Mouse (Mus musculus): ENCODE data around the gene 2010111I01Rik. TPM values are rescaled to one million over a fixed set of nuclear protein-coding genes. Genes with fewer than 3 reads are reported as not detected.
"Not testable (repeated sequence)": the region's sequence is repeated elsewhere in the genome, so short reads cannot be mapped to it uniquely, and the experiment has no call there.

The 2010111I01Rik gene
- total RNA-seq, 2 experiments from 2014 or later = 104 to 111 TPM

GRCm38 (mm10) chr13:63073911-63074675, 109.4 kb downstream of the 2010111I01Rik start:
- DNase-seq (ENCODE audit: low spot score in 2 of 2) = no peak

GRCm38 (mm10) chr13:63074676-63074991, 109.9 kb downstream of the 2010111I01Rik start:
- no peak for DNase-seq (ENCODE audit: low spot score in 2 of 2)

- DNase-seq (ENCODE audit: low spot score in 2 of 2) = no peak
These were observed 110.7 kb downstream of the 2010111I01Rik start for GRCm38 (mm10) chr13:63075331-63075855.

- DNase-seq (ENCODE audit: low spot score in 2 of 2) = no peak
These were observed 115.5 kb downstream of the 2010111I01Rik start for GRCm38 (mm10) chr13:63080191-63080590.

GRCm38 (mm10) chr13:63080823-63081222, 116.1 kb downstream of the 2010111I01Rik start:
- DNase-seq (ENCODE audit: low spot score in 2 of 2) = no peak

- no peak for DNase-seq (ENCODE audit: low spot score in 2 of 2)
These were observed 118.0 kb downstream of the 2010111I01Rik start for GRCm38 (mm10) chr13:63082555-63083136.

GRCm38 (mm10) chr13:63083139-63083538, 118.4 kb downstream of the 2010111I01Rik start:
- not testable (repeated sequence) for DNase-seq (ENCODE audit: low spot score in 2 of 2)

GRCm38 (mm10) chr13:63083663-63084062, 119.0 kb downstream of the 2010111I01Rik start:
- no peak for DNase-seq (ENCODE audit: low spot score in 2 of 2)

- DNase-seq (ENCODE audit: low spot score in 2 of 2) = no peak
These were observed 123.4 kb downstream of the 2010111I01Rik start for GRCm38 (mm10) chr13:63087865-63088683.

- DNase-seq (ENCODE audit: low spot score in 2 of 2) = no peak
These were observed 124.8 kb downstream of the 2010111I01Rik start for GRCm38 (mm10) chr13:63089513-63089912.

- DNase-seq (ENCODE audit: low spot score in 2 of 2) = no peak
These were observed 126.6 kb downstream of the 2010111I01Rik start for GRCm38 (mm10) chr13:63091246-63091645.

GRCm38 (mm10) chr13:63092299-63092698, 127.6 kb downstream of the 2010111I01Rik start:
- no peak for DNase-seq (ENCODE audit: low spot score in 2 of 2)

GRCm38 (mm10) chr13:63092874-63093273, 128.2 kb downstream of the 2010111I01Rik start:
- DNase-seq (ENCODE audit: low spot score in 2 of 2) = no peak

GRCm38 (mm10) chr13:63093636-63094035, 128.9 kb downstream of the 2010111I01Rik start:
- DNase-seq (ENCODE audit: low spot score in 2 of 2) = no peak

- DNase-seq (ENCODE audit: low spot score in 2 of 2) = no peak
These were observed 129.8 kb downstream of the 2010111I01Rik start for GRCm38 (mm10) chr13:63094317-63095131.

GRCm38 (mm10) chr13:63096764-63097163, 132.1 kb downstream of the 2010111I01Rik start:
- DNase-seq (ENCODE audit: low spot score in 2 of 2) = no peak

- DNase-seq (ENCODE audit: low spot score in 2 of 2) = no peak
These were observed 132.8 kb downstream of the 2010111I01Rik start for GRCm38 (mm10) chr13:63097440-63097930.

GRCm38 (mm10) chr13:63101761-63102160, 137.1 kb downstream of the 2010111I01Rik start:
- no peak for DNase-seq (ENCODE audit: low spot score in 2 of 2)

- no peak for DNase-seq (ENCODE audit: low spot score in 2 of 2)
These were observed 138.3 kb downstream of the 2010111I01Rik start for GRCm38 (mm10) chr13:63102848-63103585.

GRCm38 (mm10) chr13:63106574-63106973, 141.9 kb downstream of the 2010111I01Rik start:
- DNase-seq (ENCODE audit: low spot score in 2 of 2) = no peak
